ENCODE assay signal across 14 mouse cellular contexts in genomic region chr6:77213757-77214409, GRCm38 (mm10). TPM values are rescaled to one million over a fixed set of nuclear protein-coding genes. Genes with fewer than 3 reads are reported as not detected.
A peak's percentile ranks its signal among the peaks of the same experiment; 100 is the strongest.
DNase-seq lines count a peak whose midpoint lies in the region; ATAC-seq lines count a peak whose summit lies in the region.
"Had no signal": no experiment of that assay in that cellular context is flagged by ENCODE, and none has a peak within 500 bp of the region (broad histone marks: within the 10 kb centered on the region; RNA-seq: fewer than 3 reads in every experiment).

No protein-coding gene starts in this region.

- H3K9ac ChIP-seq in kidney, embryonic 15.5 days: no peak overlapping the region
- H3K9ac ChIP-seq in neural tube, embryonic 14.5 days (replicated peaks; ENCODE audit: low read depth, low read length): no peak overlapping the region
- H3K9ac ChIP-seq: hindbrain, embryonic 15.5 days; liver, embryonic 12.5 days had no signal

- 0 out of 2 replicates have a peak overlapping the region, but pooled peaks have one; percentile 9 for H3K4me2 ChIP-seq in kidney, embryonic 15.5 days
- no peak overlapping the region for H3K4me2 ChIP-seq in neural tube, embryonic 14.5 days (ENCODE audit: low read depth, low read length)
- H3K4me2 ChIP-seq: hindbrain, embryonic 15.5 days; liver, embryonic 12.5 days had no signal

- no peak overlapping the region for H3K4me3 ChIP-seq in kidney, embryonic 15.5 days (replicated peaks)
- no peak overlapping the region for H3K4me3 ChIP-seq in neural tube, embryonic 14.5 days (ENCODE audit: low read depth, low read length)
- H3K4me3 ChIP-seq: hindbrain, embryonic 15.5 days; liver, embryonic 12.5 days; megakaryocyte, embryonic 14.5 days had no signal

- peaks cover 19% of the 10 kb centered on the region for H3K4me1 ChIP-seq in kidney, embryonic 15.5 days
- peaks cover 11% of the 10 kb centered on the region for H3K4me1 ChIP-seq in neural tube, embryonic 14.5 days (ENCODE audit: control insufficient read depth, insufficient read depth, low read length)
- H3K4me1 ChIP-seq: liver, embryonic 12.5 days had no signal

- DNase-seq in layer of hippocampus, adult 9-11 months: peak; percentile 21
- DNase-seq in layer of hippocampus, postnatal 14 days (ENCODE audit: low spot score in 2 of 2): no peak
- peak; percentile 35 to 52 for DNase-seq in cerebellum, postnatal 36 days
- DNase-seq in right cerebral cortex, postnatal 36 days (ENCODE audit: low spot score in 2 of 2): no peak
- no peak for DNase-seq in gastrocnemius, postnatal 25 days
- DNase-seq in spleen, adult 18-20 months: no peak

- no peak overlapping the region; the same call in 1 of the 2 replicates for H3K27ac ChIP-seq in kidney, embryonic 15.5 days
- H3K27ac ChIP-seq in neural tube, embryonic 14.5 days (ENCODE audit: low read depth, low read length): no peak overlapping the region
- H3K27ac ChIP-seq: hindbrain, embryonic 15.5 days; liver, embryonic 12.5 days had no signal

- 4% methylated on average over 3 of the region's 3 CpGs for WGBS in kidney, embryonic 15.5 days
- WGBS in neural tube, embryonic 14.5 days: 2% methylated on average over 3 of the region's 3 CpGs

- H3K9me3 ChIP-seq in kidney, embryonic 15.5 days (replicated peaks): no peaks in the 10 kb centered on the region
- H3K9me3 ChIP-seq in neural tube, embryonic 14.5 days (ENCODE audit: control insufficient read depth, low read length): no peaks in the 10 kb centered on the region
- H3K9me3 ChIP-seq: hindbrain, embryonic 15.5 days; liver, embryonic 12.5 days had no signal

- H3K27me3 ChIP-seq in kidney, embryonic 15.5 days: no peaks in the 10 kb centered on the region
- no peaks in the 10 kb centered on the region for H3K27me3 ChIP-seq in neural tube, embryonic 14.5 days (ENCODE audit: control insufficient read depth, insufficient read depth, low read length)
- H3K27me3 ChIP-seq: CH12.LX; hindbrain, embryonic 15.5 days; liver, embryonic 12.5 days; megakaryocyte, embryonic 14.5 days had no signal

- ATAC-seq in kidney, embryonic 15.5 days (replicated peaks; ENCODE audit: low FRiP score): peak; percentile 93
- peak; percentile 91 for ATAC-seq in neural tube, embryonic 14.5 days (ENCODE audit: low read depth)
- ATAC-seq: liver, embryonic 12.5 days had no signal

- no peaks in the 10 kb centered on the region for H3K36me3 ChIP-seq in kidney, embryonic 15.5 days
- no peaks in the 10 kb centered on the region for H3K36me3 ChIP-seq in neural tube, embryonic 14.5 days (ENCODE audit: control insufficient read depth, insufficient read depth, low read length)
- H3K36me3 ChIP-seq: hindbrain, embryonic 15.5 days; liver, embryonic 12.5 days had no signal

RNA-seq across cellular contexts. Expression of gene Lrrtm1, which starts 28.6 kb away (rescaled TPM):
- total RNA-seq in layer of hippocampus, postnatal 14 days (2021): 100 to 1,000 TPM; 114 to 119 TPM
- 6.8 and 6.9 TPM in 2 replicates for polyA plus RNA-seq in kidney, embryonic 15.5 days (2015; fragmentation: Nextera tagmentation; extraction: Ambion mirVana)
- 48.6 and 48.9 TPM in 2 replicates for polyA plus RNA-seq in neural tube, embryonic 14.5 days (2014; fragmentation: Nextera tagmentation; extraction: Ambion mirVana)
- total RNA-seq in gastrocnemius, postnatal 25 days (2021): not detected
- total RNA-seq: CH12.LX; common myeloid progenitor, adult 5-6 weeks; gastrocnemius, adult 18-20 months had no signal

Comparison
In these comparisons a context has a peak if more than half of its experiments do, and no peak if none do; other contexts are left out.
1. DNase-seq: peak in layer of hippocampus, adult 9-11 months (single experiment) and cerebellum, postnatal 36 days (2 of 2); none in layer of hippocampus, postnatal 14 days (0 of 2), right cerebral cortex, postnatal 36 days (0 of 2), gastrocnemius, postnatal 25 days (single experiment) and spleen, adult 18-20 months (0 of 2).
2. RNA of gene Lrrtm1, which starts 28.6 kb away (total RNA-seq): 114 to 119 TPM in layer of hippocampus, postnatal 14 days; not detected in gastrocnemius, postnatal 25 days; every median in the first group is over 100 times any median in the second.